Mouse (Mus musculus) kidney, embryonic 15.5 days (tissue): ENCODE results near the gene Sumf1. TPM values are rescaled to one million over a fixed set of nuclear protein-coding genes. Genes with fewer than 3 reads are reported as not detected.

Experiments
- ATAC-seq: fragments of 200-750 bp; cut with Nextera tagmentation; replicated peaks from 2 replicates; pipeline ENCODE4 v1.8.0; 2017; ENCODE audit warnings: moderate TSS enrichment; ENCODE audit not compliant: low FRiP score
- H3K27ac ChIP-seq: fragments of 300-500 bp; sonication (generic); 2 replicates; pipeline ENCODE4 v1.5.1; 2015; ENCODE audit warnings: mild to moderate bottlenecking, inconsistent platforms
- H3K27me3 ChIP-seq: fragments of 300-500 bp; sonication (generic); 2 replicates; pipeline ENCODE4 v1.6.1; 2015; ENCODE audit warnings: inconsistent platforms
- H3K36me3 ChIP-seq: fragments of 300-500 bp; sonication (generic); 2 replicates; pipeline ENCODE4 v1.6.1; 2015; ENCODE audit warnings: inconsistent platforms
- H3K4me1 ChIP-seq: fragments of 300-500 bp; sonication (generic); 2 replicates; pipeline ENCODE4 v1.6.1; 2015; ENCODE audit warnings: inconsistent platforms
- H3K4me2 ChIP-seq: fragments of 300-500 bp; sonication (generic); 2 replicates; pipeline ENCODE4 v1.6.1; 2015; ENCODE audit warnings: moderate library complexity, mild to moderate bottlenecking, inconsistent platforms
- H3K4me3 ChIP-seq: fragments of 300-500 bp; sonication (generic); replicated peaks from 2 replicates; pipeline ENCODE4 v1.5.1; 2015; ENCODE audit warnings: mild to moderate bottlenecking, inconsistent platforms
- H3K9ac ChIP-seq: fragments of 300-500 bp; sonication (generic); 2 replicates; pipeline ENCODE4 v1.6.1; 2015; ENCODE audit warnings: mild to moderate bottlenecking, inconsistent platforms
- H3K9me3 ChIP-seq: fragments of 300-500 bp; sonication (generic); replicated peaks from 2 replicates; pipeline ENCODE4 v1.6.1; 2016; ENCODE audit warnings: inconsistent platforms
- WGBS: fragments of 180-500 bp; shearing (Covaris S2); methylation state at CpG from one replicate; pipeline ENCODE4 v1.1.7; 2015; ENCODE audit warnings: mixed read lengths; 5-methylcytosine and 5-hydroxymethylcytosine counted together
- polyA plus RNA-seq: library from polyadenylated mRNA; unstranded; fragments of >200 nt; fragmentation: Nextera tagmentation; extraction: Ambion mirVana; gene quantifications from 2 replicates; pipeline ENCODE4 v1.2.1, GENCODE M21; 2015

Sumf1 gene
- polyA plus RNA-seq, 1 experiment from 2014 or later: 25.3 TPM

- H3K4me3 ChIP-seq: no peak overlapping the region
- peak; percentile 89 for ATAC-seq
- no peak overlapping the region for H3K4me2 ChIP-seq
- H3K27me3 ChIP-seq: no peaks in the 10 kb centered on the region
- H3K9me3 ChIP-seq: no peaks in the 10 kb centered on the region
- peaks cover 15% of the 10 kb centered on the region; the same call in 1 of the 2 replicates for H3K4me1 ChIP-seq
- H3K27ac ChIP-seq: peak overlapping the region; percentile 87
- H3K36me3 ChIP-seq: no peaks in the 10 kb centered on the region; the same call in 1 of the 2 replicates
- no peak overlapping the region for H3K9ac ChIP-seq
- WGBS: 75% methylated on average over 10 of the region's 10 CpGs
Measured at GRCm38 (mm10) chr6:108101936-108102830, 83.2 kb downstream of the Sumf1 start.

GRCm38 (mm10) chr6:108098846-108099217, 86.5 kb downstream of the Sumf1 start:
- Histone ChIP-seq H3K27ac (no peak overlapping the region), H3K4me3 (no peak overlapping the region), H3K9me3 (no peaks in the 10 kb centered on the region), H3K9ac (no peak overlapping the region), H3K4me2 (no peak overlapping the region), H3K4me1 (peaks cover 15% of the 10 kb centered on the region; the same call in 1 of the 2 replicates), H3K36me3 (no peaks in the 10 kb centered on the region), H3K27me3 (no peaks in the 10 kb centered on the region)
- ATAC-seq: no peak
- WGBS: 91% methylated on average over 3 of the region's 3 CpGs

- Histone ChIP-seq H3K9ac (no peak overlapping the region), H3K36me3 (no peaks in the 10 kb centered on the region), H3K4me1 (peaks cover 15% of the 10 kb centered on the region; the same call in 1 of the 2 replicates), H3K4me3 (no peak overlapping the region), H3K4me2 (no peak overlapping the region), H3K27me3 (no peaks in the 10 kb centered on the region), H3K27ac (no peak overlapping the region), H3K9me3 (no peaks in the 10 kb centered on the region)
- ATAC-seq: peak; percentile 61; the same call in 1 of the 2 replicates
- 22% methylated on average over 9 of the region's 9 CpGs for WGBS
Measured at GRCm38 (mm10) chr6:108098171-108098845, 87.1 kb downstream of the Sumf1 start.

GRCm38 (mm10) chr6:108095445-108095844, 89.9 kb downstream of the Sumf1 start:
- no peak overlapping the region for H3K4me2 ChIP-seq
- no peak overlapping the region for H3K9ac ChIP-seq
- H3K27me3 ChIP-seq: no peaks in the 10 kb centered on the region
- H3K9me3 ChIP-seq: no peaks in the 10 kb centered on the region
- peaks cover 5% of the 10 kb centered on the region; the same call in 1 of the 2 replicates for H3K4me1 ChIP-seq
- no peaks in the 10 kb centered on the region for H3K36me3 ChIP-seq
- no peak overlapping the region for H3K4me3 ChIP-seq
- 69% methylated on average over 5 of the region's 5 CpGs for WGBS
- no peak overlapping the region for H3K27ac ChIP-seq
- ATAC-seq: no peak

- Histone ChIP-seq H3K9me3 (no peaks in the 10 kb centered on the region), H3K36me3 (no peaks in the 10 kb centered on the region), H3K4me3 (no peak overlapping the region), H3K4me2 (no peak overlapping the region), H3K4me1 (no peaks in the 10 kb centered on the region), H3K9ac (no peak overlapping the region), H3K27ac (no peak overlapping the region), H3K27me3 (no peaks in the 10 kb centered on the region)
- ATAC-seq: no peak
- WGBS: 87% methylated on average over 3 of the region's 3 CpGs
Measured at GRCm38 (mm10) chr6:108093449-108093848, 91.9 kb downstream of the Sumf1 start.

GRCm38 (mm10) chr6:108092646-108093045, 92.7 kb downstream of the Sumf1 start:
- no peak overlapping the region for H3K9ac ChIP-seq
- H3K27me3 ChIP-seq: no peaks in the 10 kb centered on the region
- 83% methylated on average over 3 of the region's 3 CpGs for WGBS
- no peak overlapping the region for H3K4me2 ChIP-seq
- no peaks in the 10 kb centered on the region for H3K36me3 ChIP-seq
- no peak overlapping the region for H3K27ac ChIP-seq
- no peak for ATAC-seq
- H3K4me1 ChIP-seq: no peaks in the 10 kb centered on the region
- no peak overlapping the region for H3K4me3 ChIP-seq
- no peaks in the 10 kb centered on the region for H3K9me3 ChIP-seq

- no peaks in the 10 kb centered on the region for H3K9me3 ChIP-seq
- H3K27ac ChIP-seq: peak overlapping the region; percentile 18; the same call in 1 of the 2 replicates
- no peak overlapping the region for H3K9ac ChIP-seq
- 56% methylated on average over 1 of the region's 1 CpGs for WGBS
- H3K36me3 ChIP-seq: no peaks in the 10 kb centered on the region
- no peak overlapping the region for H3K4me3 ChIP-seq
- no peaks in the 10 kb centered on the region for H3K27me3 ChIP-seq
- H3K4me2 ChIP-seq: no peak overlapping the region
- H3K4me1 ChIP-seq: no peaks in the 10 kb centered on the region
- peak; percentile 56; the same call in 1 of the 2 replicates for ATAC-seq
Measured at GRCm38 (mm10) chr6:108091296-108091695, 94.1 kb downstream of the Sumf1 start.

- H3K4me3 ChIP-seq: no peak overlapping the region
- no peak for ATAC-seq
- H3K9ac ChIP-seq: no peak overlapping the region
- H3K9me3 ChIP-seq: no peaks in the 10 kb centered on the region
- H3K27me3 ChIP-seq: no peaks in the 10 kb centered on the region
- WGBS: 95% methylated on average over 7 of the region's 7 CpGs
- H3K36me3 ChIP-seq: peaks cover 21% of the 10 kb centered on the region; the same call in 1 of the 2 replicates
- no peaks in the 10 kb centered on the region for H3K4me1 ChIP-seq
- H3K4me2 ChIP-seq: no peak overlapping the region
- H3K27ac ChIP-seq: no peak overlapping the region
Measured at GRCm38 (mm10) chr6:108075857-108076256, 109.5 kb downstream of the Sumf1 start.

GRCm38 (mm10) chr6:108074624-108075023, 110.8 kb downstream of the Sumf1 start:
- ATAC-seq: no peak
- H3K4me2 ChIP-seq: no peak overlapping the region
- no peak overlapping the region for H3K9ac ChIP-seq
- H3K36me3 ChIP-seq: peaks cover 21% of the 10 kb centered on the region; the same call in 1 of the 2 replicates
- WGBS: 87% methylated on average over 10 of the region's 10 CpGs
- H3K27me3 ChIP-seq: no peaks in the 10 kb centered on the region
- H3K4me1 ChIP-seq: no peaks in the 10 kb centered on the region
- H3K9me3 ChIP-seq: no peaks in the 10 kb centered on the region
- H3K27ac ChIP-seq: no peak overlapping the region
- no peak overlapping the region for H3K4me3 ChIP-seq

GRCm38 (mm10) chr6:108073931-108074330, 111.5 kb downstream of the Sumf1 start:
- no peak for ATAC-seq
- H3K36me3 ChIP-seq: peaks cover 21% of the 10 kb centered on the region; the same call in 1 of the 2 replicates
- H3K4me2 ChIP-seq: no peak overlapping the region
- WGBS: 93% methylated on average over 2 of the region's 2 CpGs
- no peaks in the 10 kb centered on the region for H3K9me3 ChIP-seq
- no peaks in the 10 kb centered on the region for H3K4me1 ChIP-seq
- no peak overlapping the region for H3K9ac ChIP-seq
- no peak overlapping the region for H3K4me3 ChIP-seq
- no peaks in the 10 kb centered on the region for H3K27me3 ChIP-seq
- no peak overlapping the region for H3K27ac ChIP-seq

- ATAC-seq: no peak
- WGBS: 61% methylated on average over 5 of the region's 5 CpGs
- no peaks in the 10 kb centered on the region for H3K4me1 ChIP-seq
- no peak overlapping the region for H3K27ac ChIP-seq
- H3K27me3 ChIP-seq: no peaks in the 10 kb centered on the region
- no peak overlapping the region for H3K4me2 ChIP-seq
- peaks cover 21% of the 10 kb centered on the region; the same call in 1 of the 2 replicates for H3K36me3 ChIP-seq
- H3K9ac ChIP-seq: no peak overlapping the region
- H3K9me3 ChIP-seq: no peaks in the 10 kb centered on the region
- H3K4me3 ChIP-seq: no peak overlapping the region
Measured at GRCm38 (mm10) chr6:108073071-108073470, 112.3 kb downstream of the Sumf1 start.

- H3K36me3 ChIP-seq: peaks cover 11% of the 10 kb centered on the region; the same call in 1 of the 2 replicates
- no peaks in the 10 kb centered on the region for H3K4me1 ChIP-seq
- no peak overlapping the region for H3K9ac ChIP-seq
- 92% methylated on average over 7 of the region's 7 CpGs for WGBS
- H3K27me3 ChIP-seq: no peaks in the 10 kb centered on the region
- no peak for ATAC-seq
- no peaks in the 10 kb centered on the region for H3K9me3 ChIP-seq
- no peak overlapping the region for H3K4me3 ChIP-seq
- H3K27ac ChIP-seq: no peak overlapping the region
- no peak overlapping the region for H3K4me2 ChIP-seq
Measured at GRCm38 (mm10) chr6:108070947-108071346, 114.4 kb downstream of the Sumf1 start.
